Mouse (Mus musculus) adrenal gland, postnatal 4 days (tissue): ENCODE measurements at regions not wholly inside any gene's neighbourhood (a gene's known extent, or its start where the extent isn't known, plus 50 kb on each side); places are given as distances from the start of the nearest gene placed in this dataset.

ENCODE experiments used
- DNase-seq, 2 experiments: peaks; one replicate each; pipeline ENCODE4 v3.0.0; 2021 to 2022; ENCODE audit warnings: low spot score in 2 of 2, mixed read lengths in 2 of 2

- DNase-seq, result no peak
Observed at GRCm38 (mm10) chr9:32049546-32049945, 66.4 kb upstream of the Arhgap32 start.

GRCm38 (mm10) chr9:32053886-32054615 lies 61.9 kb upstream of the Arhgap32 start:
- no peak for DNase-seq

GRCm38 (mm10) chr9:32057427-32058115 lies 58.4 kb upstream of the Arhgap32 start:
- DNase-seq, result no peak

- no peak for DNase-seq
Observed at GRCm38 (mm10) chr9:32062740-32063139, 53.2 kb upstream of the Arhgap32 start.

- DNase-seq, result no peak
Observed at GRCm38 (mm10) chr9:32063541-32063940, 52.4 kb upstream of the Arhgap32 start.

GRCm38 (mm10) chr9:32064007-32064550 lies 51.9 kb upstream of the Arhgap32 start:
- DNase-seq, result no peak
